Mouse (Mus musculus) urinary bladder, postnatal 4 days (tissue): ENCODE measurements around the gene Ptk7.

Experiments
- DNase-seq, 2 experiments: peaks; one replicate each; pipeline ENCODE4 v3.0.0; 2021 to 2022; ENCODE audit warnings: low spot score in 2 of 2

Ptk7 gene

DNA sequence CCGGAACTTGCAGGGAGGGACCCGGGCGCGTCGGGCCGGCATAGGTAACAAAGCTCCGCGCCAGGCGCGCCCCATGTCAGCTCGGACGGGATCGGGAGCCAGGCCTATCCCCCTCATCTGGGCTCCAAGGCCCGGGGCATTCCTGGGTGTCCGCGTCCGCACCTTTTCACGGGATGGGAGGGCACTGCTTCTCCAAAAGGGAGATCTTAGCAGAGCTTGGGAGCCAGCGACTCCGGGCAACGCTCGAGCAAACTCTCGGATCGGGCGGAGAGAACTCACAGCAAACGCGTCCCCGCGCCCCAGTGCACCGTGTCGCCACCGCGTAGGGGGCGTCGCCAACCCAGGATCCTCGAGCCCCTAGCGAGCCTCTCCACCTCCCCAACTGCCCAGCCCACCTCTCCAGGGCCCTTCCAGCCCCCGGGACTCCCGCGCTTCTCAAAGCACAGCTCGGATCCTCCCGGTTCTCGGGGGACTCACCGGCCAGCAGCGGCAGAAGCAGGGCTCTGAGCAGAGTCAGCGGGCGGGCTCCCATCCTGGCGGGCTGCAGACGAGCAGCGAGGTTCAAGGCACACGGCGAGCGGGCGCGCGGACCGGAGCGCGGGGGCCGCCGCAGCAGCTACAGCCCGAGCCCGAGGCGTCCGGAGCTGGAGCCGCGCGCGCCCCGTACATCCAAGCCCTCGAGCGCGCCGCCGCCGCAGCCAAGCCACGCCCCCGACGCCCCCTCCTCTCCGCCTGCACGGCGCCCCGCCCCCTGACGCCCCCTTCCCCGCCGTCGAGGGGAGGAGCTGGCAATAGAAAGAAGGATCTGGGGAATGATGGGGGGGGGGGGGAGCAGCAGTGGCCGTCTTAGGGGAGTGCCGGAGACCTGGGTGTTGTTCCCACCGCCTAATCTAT lies at the start of gene Ptk7:
Ptk7 (minus strand) TSS at position 714 of the 894 bp plus-strand sequence.
- DNase-seq, result peak; percentile 89 to 91

GRCm38 (mm10) chr17:46678911-46679310 lies 49.6 kb upstream of the Ptk7 start:
- no peak for DNase-seq

- DNase-seq, result no peak
These were observed 49.1 kb upstream of the Ptk7 start, which contains the start of gene Mea1 for GRCm38 (mm10) chr17:46678416-46678815. Gene Mea1, plus strand, starts transcription at chr17:46678793.

GRCm38 (mm10) chr17:46674530-46675283 lies 45.4 kb upstream of the Ptk7 start:
- no peak for DNase-seq

DNA sequence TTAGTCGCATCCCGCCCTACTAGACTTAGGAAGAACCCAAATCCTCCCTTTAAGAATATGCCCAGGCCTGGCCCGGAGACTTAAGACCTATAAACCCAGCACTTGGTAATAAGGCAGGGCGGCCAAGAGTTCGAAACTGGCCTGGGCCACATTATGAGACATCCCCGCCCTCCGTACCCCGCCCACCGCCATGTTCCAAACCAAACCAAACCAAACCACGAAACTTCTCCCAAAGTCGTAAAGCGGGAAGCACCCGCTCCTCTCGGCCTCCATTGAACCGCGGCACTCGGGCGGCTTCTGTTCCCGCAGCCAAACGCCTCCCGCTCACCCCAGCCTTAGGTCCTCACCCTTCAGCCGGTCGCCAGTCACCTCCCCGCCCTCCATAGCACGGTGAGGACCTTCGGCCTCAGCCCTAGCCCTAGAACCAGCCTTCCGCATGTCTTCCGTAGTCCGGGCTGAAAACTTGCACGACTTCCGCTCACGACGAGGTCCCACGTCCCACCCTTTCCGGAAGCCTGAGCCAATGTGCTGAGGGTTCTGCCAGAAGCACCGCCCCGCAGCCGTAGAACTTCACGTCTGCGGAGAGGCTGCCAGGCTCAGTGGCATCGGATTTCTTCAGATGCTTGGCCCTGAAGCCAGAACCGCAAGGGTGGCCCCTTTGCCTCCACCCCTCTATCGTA lies 44.7 kb upstream of the Ptk7 start, which contains the start of gene Rrp36:
Rrp36 (minus strand) TSS at position 503 of the 680 bp plus-strand sequence.
- peak; percentile 86 to 92 for DNase-seq

DNA sequence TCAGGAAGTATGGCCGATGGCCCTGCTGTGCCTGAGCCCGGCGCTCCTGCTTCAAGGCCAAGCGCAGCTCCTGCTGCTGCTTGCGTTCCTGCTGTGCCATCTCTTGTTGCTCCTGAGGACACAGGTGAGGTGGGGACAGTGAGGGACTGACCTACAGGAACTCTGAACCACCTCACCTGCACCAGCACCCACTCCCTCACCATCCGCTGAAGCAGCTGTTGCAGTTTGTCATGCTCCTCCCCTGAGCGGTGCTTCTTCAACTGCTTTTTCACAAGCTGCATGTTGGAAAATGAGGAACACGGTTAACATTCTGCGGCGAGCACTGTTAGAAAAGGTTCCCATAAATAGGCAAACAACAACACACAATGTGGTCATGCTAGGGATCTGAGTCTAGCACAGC lies 40.6 kb upstream of the Ptk7 start:
- no peak for DNase-seq

GRCm38 (mm10) chr17:46667712-46668111 lies 38.4 kb upstream of the Ptk7 start:
- DNase-seq, result no peak

- no peak for DNase-seq
These were observed 33.4 kb upstream of the Ptk7 start for GRCm38 (mm10) chr17:46662730-46663129.

DNA sequence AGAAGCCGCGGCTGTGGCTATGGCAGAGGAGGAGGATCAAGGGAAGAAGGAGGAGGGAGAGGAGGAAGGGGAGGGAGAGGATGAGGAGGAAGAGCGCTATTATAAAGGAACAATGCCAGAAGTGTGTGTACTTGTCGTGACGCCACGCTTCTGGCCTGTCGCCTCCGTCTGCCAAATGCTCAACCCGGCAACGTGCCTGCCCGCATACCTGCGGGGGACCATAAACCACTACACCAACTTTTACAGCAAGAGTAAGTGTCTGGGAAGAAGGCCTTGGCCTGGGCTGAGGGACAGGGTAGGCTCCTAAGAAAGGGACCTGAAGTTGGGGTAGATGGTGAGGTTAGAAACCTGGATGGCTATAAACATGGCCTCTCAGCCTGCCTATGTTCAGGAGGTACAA lies 32.7 kb upstream of the Ptk7 start:
- DNase-seq, result no peak

- no peak for DNase-seq
These were observed 32.0 kb upstream of the Ptk7 start for GRCm38 (mm10) chr17:46661351-46661750.

GRCm38 (mm10) chr17:46656054-46656453 lies 26.8 kb upstream of the Ptk7 start:
- DNase-seq, result no peak

- no peak for DNase-seq
These were observed 22.6 kb upstream of the Ptk7 start for GRCm38 (mm10) chr17:46651755-46652547.

DNA sequence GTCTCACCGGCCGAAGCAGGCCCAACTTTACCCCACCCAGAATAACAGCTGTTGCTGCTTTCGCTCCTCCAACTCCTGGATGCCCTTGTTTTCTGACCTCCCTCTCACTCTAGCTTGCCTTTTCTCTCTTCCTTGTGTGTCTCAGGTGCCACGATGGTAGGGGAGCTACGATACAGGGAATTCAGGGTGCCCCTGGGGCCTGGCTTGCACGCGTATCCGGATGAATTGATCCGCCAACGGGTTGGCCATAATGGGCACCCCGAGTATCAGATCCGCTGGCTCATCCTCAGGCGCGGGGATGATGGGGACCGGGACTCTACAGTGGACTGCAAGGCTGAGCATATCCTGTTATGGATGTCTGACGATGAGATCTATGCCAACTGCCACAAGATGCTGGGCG lies 22.0 kb upstream of the Ptk7 start:
- no peak for DNase-seq

GRCm38 (mm10) chr17:46650232-46651031 lies 21.1 kb upstream of the Ptk7 start, which contains the start of gene Cul7:
Gene Cul7, plus strand, starts transcription at chr17:46650337.
- DNase-seq, result peak; percentile 94 to 95

DNA sequence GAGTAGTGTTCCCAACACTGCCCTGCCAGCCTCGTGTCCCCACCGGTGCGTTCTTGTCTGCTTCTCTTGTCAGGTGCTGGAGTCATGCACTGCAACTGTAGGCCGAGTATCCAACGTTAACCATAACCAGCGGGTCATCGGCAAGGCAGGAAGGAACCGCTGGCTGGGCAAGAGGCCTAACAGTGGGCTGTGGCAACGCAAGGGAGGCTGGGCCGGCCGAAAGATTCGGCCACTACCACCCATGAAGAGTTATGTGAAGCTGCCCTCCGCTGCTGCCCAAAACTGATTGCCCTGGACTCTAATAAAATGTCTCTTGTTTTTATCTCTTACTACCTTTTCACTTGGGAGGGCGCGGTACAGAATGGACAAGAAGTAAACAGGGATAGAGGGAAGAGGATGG lies 20.5 kb upstream of the Ptk7 start:
- DNase-seq, result no peak

DNA sequence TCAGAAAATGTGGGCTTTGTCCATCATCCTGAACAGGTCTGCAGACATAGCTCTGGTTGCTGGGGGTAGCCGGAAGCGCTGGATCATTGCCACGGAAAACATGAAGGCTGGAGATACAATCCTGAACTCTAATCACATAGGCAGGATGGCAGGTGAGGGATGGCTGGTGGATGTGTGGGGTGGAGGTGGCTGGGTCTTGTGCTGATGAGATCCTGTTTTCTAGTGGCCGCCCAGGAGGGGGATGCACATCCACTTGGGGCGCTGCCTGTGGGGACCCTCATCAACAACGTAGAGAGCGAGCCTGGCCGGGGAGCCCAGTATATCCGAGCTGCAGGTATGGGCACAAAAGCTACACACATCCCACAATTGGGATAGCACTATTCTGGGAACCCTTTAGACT lies 19.1 kb upstream of the Ptk7 start:
- no peak for DNase-seq

- DNase-seq, result no peak
These were observed 18.0 kb upstream of the Ptk7 start for GRCm38 (mm10) chr17:46647279-46647678.

- DNase-seq, result no peak
These were observed 17.0 kb upstream of the Ptk7 start for GRCm38 (mm10) chr17:46646322-46646662.

DNA sequence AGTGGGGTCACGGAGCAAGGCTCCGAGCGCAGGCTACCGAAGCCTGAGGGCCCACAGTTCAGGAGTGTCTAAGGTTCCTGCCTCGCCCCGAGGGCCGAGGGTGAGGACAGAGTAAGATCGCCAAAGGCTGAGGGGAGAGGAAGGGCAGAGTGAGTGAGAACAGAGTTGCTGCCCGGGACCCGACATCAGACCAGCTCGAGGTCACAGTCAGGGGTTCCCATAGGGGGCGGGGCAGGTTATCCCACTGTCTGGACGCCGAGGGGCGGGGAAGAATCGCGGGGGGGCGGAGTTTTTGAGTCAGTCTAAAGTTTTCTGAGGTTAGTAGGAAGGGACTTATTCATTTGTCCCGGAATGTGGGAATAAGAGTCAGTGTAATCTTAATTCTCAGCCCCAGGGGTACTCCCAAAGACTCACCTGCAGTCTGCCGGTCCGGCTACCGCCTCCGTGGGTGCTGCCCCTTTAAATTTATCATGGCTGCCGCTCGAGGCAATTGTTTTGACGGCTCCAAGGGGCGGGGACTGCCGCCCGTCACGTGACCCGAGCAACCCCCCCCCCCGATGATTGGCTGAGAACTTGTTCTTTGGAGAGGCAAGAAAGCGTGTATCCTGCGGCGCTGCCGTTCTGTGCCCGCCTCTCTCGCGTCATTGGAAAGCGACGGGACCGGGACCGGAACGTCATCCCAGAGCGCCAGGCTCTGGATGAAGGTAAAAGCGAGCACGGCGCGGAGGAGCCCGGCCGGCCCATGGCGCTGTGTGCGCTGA lies 16.4 kb upstream of the Ptk7 start, which contains the start of the genes Klc4 and Mrpl2:
Klc4 (minus strand) TSS at position 462 of the 761 bp plus-strand sequence.
Mrpl2 (plus strand) TSS at position 669 of the 761 bp plus-strand sequence.
- peak; percentile 97 to 99 for DNase-seq
